Mouse (Mus musculus): ENCODE results near the gene Plek.

Gene Plek

DNA sequence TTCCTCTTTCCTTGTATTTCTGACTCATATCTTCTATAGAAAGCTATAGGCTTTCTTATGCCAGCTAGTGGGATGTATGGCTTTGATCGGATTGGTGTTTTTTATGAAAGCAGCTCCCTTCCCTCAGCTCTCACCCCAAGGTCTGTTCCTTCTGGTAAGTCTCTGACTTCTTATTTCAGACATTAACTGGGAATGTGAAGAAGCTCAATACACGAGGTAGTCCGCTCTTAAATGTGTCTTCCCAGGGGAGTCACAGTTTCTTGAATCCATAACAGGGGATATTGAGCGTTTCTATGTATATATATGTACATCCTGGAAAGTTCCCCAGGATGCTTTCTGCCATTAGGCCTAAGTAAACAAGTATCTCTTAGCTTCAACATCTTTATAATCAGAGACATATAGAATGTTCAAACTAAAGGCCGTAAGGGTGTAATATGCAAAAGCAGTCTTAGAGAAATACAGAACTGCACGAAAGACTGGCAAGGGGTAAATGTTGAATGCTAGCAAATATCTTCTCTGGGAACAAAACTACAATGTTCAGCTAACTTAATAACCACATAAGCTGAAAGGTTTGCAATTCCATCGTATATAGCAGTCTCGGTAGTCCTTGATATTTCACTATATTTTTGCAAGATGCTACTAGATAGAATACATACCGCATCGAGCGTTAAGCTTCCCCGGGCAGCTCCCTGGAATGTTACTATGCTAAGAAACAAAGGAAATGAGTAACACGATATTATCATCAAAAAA is 101.8 kb downstream of the Plek start:
- no peak for DNase-seq (ENCODE audit: low spot score in 2 of 2)

DNA sequence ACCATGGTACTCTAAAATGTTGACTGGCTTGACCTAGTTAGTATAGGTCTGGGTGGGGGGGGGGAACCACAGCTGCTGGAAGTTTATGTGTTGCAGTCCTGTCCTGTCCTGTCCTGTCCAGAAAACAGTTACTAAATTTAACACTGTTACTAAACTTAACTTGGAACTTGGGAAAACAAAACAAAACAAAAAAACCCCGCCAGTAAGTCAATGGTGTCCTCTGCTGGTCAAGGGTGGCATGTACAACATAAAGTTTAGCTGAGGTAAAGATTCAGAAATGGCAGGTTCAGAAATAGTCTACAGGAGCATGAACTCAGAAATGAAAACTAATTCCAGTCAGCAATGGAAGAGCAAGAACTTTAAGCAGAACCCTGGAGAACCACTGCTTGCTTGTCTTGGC is 103.4 kb downstream of the Plek start:
- peak in 1 of 2 experiments; percentile 10 for DNase-seq (ENCODE audit: low spot score in 2 of 2)

DNA sequence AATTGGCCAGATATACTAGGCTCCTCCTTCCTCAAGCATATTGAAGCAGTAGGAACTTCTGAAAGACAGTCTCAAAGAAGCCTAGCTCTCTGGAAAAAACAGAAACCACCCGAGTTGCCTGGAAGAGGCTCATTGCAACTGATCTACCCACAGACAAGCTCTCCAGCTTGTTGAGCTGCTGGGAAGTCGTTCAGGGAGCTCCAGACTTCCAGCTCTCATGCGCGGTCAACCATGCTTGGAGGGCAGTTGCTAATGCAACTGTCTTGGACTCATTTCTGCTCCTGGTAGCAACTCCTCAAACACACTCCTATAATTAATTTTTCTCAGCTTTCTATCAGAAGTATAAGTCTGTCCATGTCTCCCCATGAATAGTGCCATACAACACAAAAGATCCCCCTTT is 109.2 kb downstream of the Plek start:
- DNase-seq (ENCODE audit: low spot score in 2 of 2) = no peak

DNA sequence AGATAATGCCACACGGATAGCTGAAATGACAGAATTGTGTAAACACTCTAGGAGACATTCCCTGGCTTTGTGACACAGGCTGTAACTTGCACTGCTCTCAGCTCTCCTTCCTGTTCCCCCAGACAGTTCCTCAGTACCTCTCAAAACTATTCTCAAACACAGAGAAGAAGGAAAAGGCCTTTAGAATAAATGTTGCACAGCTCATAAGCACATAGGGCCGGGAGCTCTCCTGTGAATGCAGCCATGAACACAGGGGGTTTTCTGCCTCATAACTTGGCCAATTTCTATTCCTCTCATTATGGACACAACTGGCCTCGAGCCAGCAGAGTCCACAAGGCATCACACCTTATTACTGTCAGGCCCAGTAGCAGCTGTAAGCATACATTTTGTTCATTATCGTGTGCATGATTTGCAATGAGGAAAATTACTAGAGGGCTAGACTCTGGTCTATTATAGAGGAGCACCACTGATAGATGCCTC is 110.2 kb downstream of the Plek start:
- no peak for DNase-seq (ENCODE audit: low spot score in 2 of 2)

DNA sequence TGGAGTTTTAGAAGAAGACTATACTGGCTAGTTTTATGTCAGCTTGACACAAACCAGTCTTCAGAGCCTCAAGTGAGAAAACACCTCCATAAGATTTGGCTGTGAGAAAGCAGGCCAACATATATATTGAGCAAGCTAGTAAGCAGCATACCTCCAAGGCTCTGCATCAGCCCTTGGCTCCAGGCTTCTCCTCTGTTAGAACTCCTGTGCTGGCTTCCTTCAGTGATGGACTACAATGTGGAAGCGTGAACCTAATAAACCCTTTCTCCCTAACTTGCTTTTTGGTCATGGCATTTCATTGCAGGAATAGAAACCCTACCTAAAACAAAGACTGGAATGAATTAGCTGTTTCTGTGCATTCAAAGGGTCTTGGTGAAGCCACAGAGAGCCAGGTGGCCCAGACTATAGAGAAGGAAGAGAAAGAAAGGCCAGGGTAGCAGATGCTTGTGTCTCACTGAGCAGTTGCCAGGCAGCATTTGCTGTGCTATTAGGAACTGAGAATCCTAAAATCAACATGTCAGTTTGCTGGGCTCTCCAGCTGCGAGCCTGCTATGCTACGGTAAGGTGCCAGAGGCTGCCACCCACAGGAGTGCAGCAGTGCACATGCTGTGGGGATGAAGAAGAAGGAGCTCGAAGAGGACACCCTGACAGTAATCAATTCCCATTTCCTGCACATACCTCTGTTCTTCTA is 110.9 kb downstream of the Plek start:
- no peak for DNase-seq (ENCODE audit: low spot score in 2 of 2)

DNA sequence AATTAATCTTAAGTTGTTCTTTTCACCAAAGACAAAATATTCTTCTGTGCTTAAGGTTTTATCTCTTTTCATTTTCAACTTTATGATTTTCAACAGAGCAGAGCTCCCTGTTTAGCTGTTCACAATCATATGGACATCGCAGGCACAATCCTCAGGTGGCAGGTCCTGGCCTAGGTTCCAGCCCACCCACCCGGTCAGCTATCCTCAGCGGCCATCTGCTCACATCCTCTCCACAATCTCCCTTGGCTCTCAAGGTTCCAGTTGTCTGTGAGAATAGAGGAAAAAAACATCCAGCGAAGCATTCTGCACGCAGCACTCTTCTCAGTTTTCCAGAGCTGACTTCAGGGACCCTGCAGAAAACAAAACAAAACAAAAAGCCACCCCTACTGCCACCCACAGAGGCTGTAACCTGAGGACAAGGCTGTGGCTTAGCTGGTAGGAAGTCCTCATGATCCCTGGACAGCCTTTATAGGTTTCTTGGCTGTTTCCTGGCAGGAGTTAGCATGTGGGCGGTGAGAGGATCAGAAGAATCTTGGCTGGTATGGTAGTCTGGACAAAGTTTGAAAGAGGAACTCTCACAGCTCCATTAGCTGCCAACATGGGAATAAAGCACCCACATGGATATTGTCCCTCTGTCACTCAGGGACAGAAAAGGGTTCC is 116.5 kb downstream of the Plek start:
- DNase-seq (ENCODE audit: low spot score in 2 of 2) = no peak

DNA sequence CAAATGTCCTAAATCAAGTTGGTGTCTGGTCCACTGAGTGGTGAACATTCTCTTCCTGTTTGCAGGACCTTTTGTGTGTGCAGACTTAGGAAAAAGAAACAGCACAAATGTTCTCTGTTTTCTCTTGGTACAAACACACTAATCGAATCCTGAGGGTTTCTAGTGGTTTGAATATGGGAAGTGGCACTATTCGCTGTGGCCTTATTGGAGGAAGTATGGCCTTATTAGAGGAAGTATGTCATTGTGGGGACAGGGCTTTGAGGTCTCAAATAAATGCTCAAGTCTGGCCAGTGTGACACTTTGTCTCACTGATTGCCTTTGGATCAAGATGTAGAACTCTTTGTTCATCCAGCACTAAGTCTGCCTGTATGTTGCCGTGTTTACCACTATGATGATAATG is 120.0 kb downstream of the Plek start:
- no peak for DNase-seq (ENCODE audit: low spot score in 2 of 2)

Measured in thymus, postnatal 10 days (tissue).